Mouse (Mus musculus) Patski (cell line): Measurements from ENCODE around the gene Elf4. TPM values are rescaled to one million over a fixed set of nuclear protein-coding genes. Genes with fewer than 3 reads are reported as not detected.

Source experiments
- ATAC-seq: fragments of 100-300 bp; one replicate; pipeline ENCODE4 v1.8.0; 2021
- CTCF ChIA-PET: fragments of 350-600 bp; sonication (Branson Sonifier 250); formaldehyde crosslinking; loops from one replicate; lab custom pipeline; 2022; ENCODE audit warnings: inconsistent platforms; lab: Charles Lee
- POLR2A ChIA-PET: fragments of 350-600 bp; sonication (Branson Sonifier 250); formaldehyde crosslinking; loops from one replicate; lab custom pipeline; 2022; ENCODE audit warnings: antibody characterized with exemption, inconsistent platforms; lab: Charles Lee
- DNase-seq: peaks from one replicate; pipeline ENCODE4 v3.0.0-alpha.2; 2011; ENCODE audit warnings: low read depth, low spot score
- H3K27me3 ChIP-seq: fragments of 371-371 bp; one replicate; pipeline ENCODE4 v1.5.1; 2021
- CTCF ChIP-seq: fragments of 100-300 bp; IDR thresholded peaks from one replicate; pipeline ENCODE4 v1.5.1; 2021
- in situ Hi-C: fragments of 300-500 bp; cut with MboI; formaldehyde crosslinking; loops from 3 replicates; pipeline ENCODE4 v1.11.1; 2018; ENCODE audit warnings: low pct_unique_long_range_greater_than_20kb, mixed read lengths
- polyA plus RNA-seq: library from polyadenylated mRNA; unstranded; gene quantifications from one replicate; pipeline ENCODE4 v1.2.3, GENCODE M21; 2021

Elf4 gene
- polyA plus RNA-seq, 1 experiment from 2014 or later, result 8.6 TPM

GRCm38 (mm10) chrX:48460496-48460895 is 2.4 kb downstream of the Elf4 start:
- no peak for ATAC-seq
- in situ Hi-C loops, result loop anchor here (5.0 to 10.0 kb wide), 2 partner anchors 38 to 186 kb away; no protein-coding TSS in a partner anchor
- H3K27me3 ChIP-seq, result no peaks in the 10 kb centered on the region
- ChIA-PET POLR2A (no interaction called here), CTCF (interaction anchor here (2.0 kb wide), 1 partner anchor 50 kb away, joined by 7 read pairs; no protein-coding TSS in a partner anchor)
- DNase-seq, result no peak
- TF ChIP-seq CTCF, result no peak

GRCm38 (mm10) chrX:48456956-48457355 is 6.0 kb downstream of the Elf4 start:
- ChIA-PET POLR2A (interaction anchor here (0.6 kb wide), 1 partner anchor 38 kb away, joined by 3 read pairs; no protein-coding TSS in a partner anchor), CTCF (interaction anchor here (0.9 to 2.3 kb wide), 2 partner anchors 12 to 82 kb away, joined by 3 to 5 read pairs; no protein-coding TSS in a partner anchor)
- H3K27me3 ChIP-seq, result no peaks in the 10 kb centered on the region
- ATAC-seq (no peak), DNase-seq (no peak)
- in situ Hi-C loops, result no loop called here
- TF ChIP-seq CTCF, result no peak

- ChIA-PET POLR2A (no interaction called here), CTCF (interaction anchor here (1.0 to 1.3 kb wide), 3 partner anchors 9 to 32 kb away, joined by 3 to 4 read pairs (median 4); no protein-coding TSS in a partner anchor)
- DNase-seq (no peak), ATAC-seq (no peak)
- in situ Hi-C loops, result no loop called here
- no peak for TF ChIP-seq CTCF
- no peaks in the 10 kb centered on the region for H3K27me3 ChIP-seq
Measured at GRCm38 (mm10) chrX:48455018-48455417, 7.9 kb downstream of the Elf4 start.

GRCm38 (mm10) chrX:48454495-48454878 is 8.4 kb downstream of the Elf4 start:
- H3K27me3 ChIP-seq, result no peaks in the 10 kb centered on the region
- no peak for TF ChIP-seq CTCF
- in situ Hi-C loops, result no loop called here
- ChIA-PET POLR2A (no interaction called here), CTCF (interaction anchor here (1.0 to 1.3 kb wide), 2 partner anchors 18 to 32 kb away, joined by 4 read pairs; no protein-coding TSS in a partner anchor)
- ATAC-seq (peak; percentile 49), DNase-seq (no peak)

- ChIA-PET CTCF (no interaction called here), POLR2A (no interaction called here)
- H3K27me3 ChIP-seq, result no peaks in the 10 kb centered on the region
- ATAC-seq (peak; percentile 83), DNase-seq (no peak)
- in situ Hi-C loops, result no loop called here
- TF ChIP-seq CTCF, result no peak
Measured at GRCm38 (mm10) chrX:48453736-48454494, 9.0 kb downstream of the Elf4 start.

GRCm38 (mm10) chrX:48452931-48453673 is 9.8 kb downstream of the Elf4 start:
- in situ Hi-C loops, result no loop called here
- ATAC-seq (peak; percentile 7), DNase-seq (no peak)
- POLR2A ChIA-PET, result no interaction called here
- H3K27me3 ChIP-seq, result no peaks in the 10 kb centered on the region
- CTCF ChIA-PET, result interaction anchor here (0.9 to 1.4 kb wide), 2 partner anchors 9 to 29 kb away, joined by 3 to 4 read pairs; no protein-coding TSS in a partner anchor
- no peak for TF ChIP-seq CTCF

- TF ChIP-seq CTCF, result no peak
- no peak for ATAC-seq
- in situ Hi-C loops, result no loop called here
- CTCF ChIA-PET, result interaction anchor here (0.9 to 1.4 kb wide), 2 partner anchors 10 to 28 kb away, joined by 3 to 4 read pairs; no protein-coding TSS in a partner anchor
- no peak for DNase-seq
- no peaks in the 10 kb centered on the region for H3K27me3 ChIP-seq
- POLR2A ChIA-PET, result no interaction called here
Measured at GRCm38 (mm10) chrX:48452231-48452890, 10.6 kb downstream of the Elf4 start.

- ChIA-PET POLR2A (no interaction called here), CTCF (no interaction called here)
- ATAC-seq, result no peak
- DNase-seq, result no peak
- H3K27me3 ChIP-seq, result peaks cover 5% of the 10 kb centered on the region
- in situ Hi-C loops, result no loop called here
- TF ChIP-seq CTCF, result no peak
Measured at GRCm38 (mm10) chrX:48449646-48450045, 13.3 kb downstream of the Elf4 start.

- ATAC-seq (no peak), DNase-seq (no peak)
- ChIA-PET POLR2A (no interaction called here), CTCF (no interaction called here)
- in situ Hi-C loops, result no loop called here
- no peak for TF ChIP-seq CTCF
- H3K27me3 ChIP-seq, result peaks cover 9% of the 10 kb centered on the region
Measured at GRCm38 (mm10) chrX:48444677-48445076, 18.3 kb downstream of the Elf4 start.

- peaks cover 9% of the 10 kb centered on the region for H3K27me3 ChIP-seq
- DNase-seq, result no peak
- CTCF ChIA-PET, result interaction anchor here (1.9 kb wide), 1 partner anchor 32 kb away, joined by 5 read pairs; no protein-coding TSS in a partner anchor
- POLR2A ChIA-PET, result no interaction called here
- ATAC-seq, result no peak
- TF ChIP-seq CTCF, result no peak
- in situ Hi-C loops, result no loop called here
Measured at GRCm38 (mm10) chrX:48441954-48442353, 21.0 kb downstream of the Elf4 start.
